Mouse (Mus musculus) E14TG2a.4 (cell line): Measurements from ENCODE around the gene Klf1.

ENCODE experiments used
- CTCF ChIP-seq: conservative IDR thresholded peaks from 2 replicates; pipeline ENCODE4 v1.5.1; 2014; ENCODE audit warnings: low read length
- POU5F1 ChIP-seq: IDR thresholded peaks from 2 replicates; pipeline ENCODE4 v1.6.1; 2014; ENCODE audit warnings: low read length, borderline replicate concordance

GRCm38 (mm10) chr8:84949753-84950152, 48.0 kb downstream of the Klf1 start:
- TF ChIP-seq CTCF (no peak), POU5F1 (no peak)
